8 mouse cellular contexts compared by ENCODE assay signal in the genomic region with DNA sequence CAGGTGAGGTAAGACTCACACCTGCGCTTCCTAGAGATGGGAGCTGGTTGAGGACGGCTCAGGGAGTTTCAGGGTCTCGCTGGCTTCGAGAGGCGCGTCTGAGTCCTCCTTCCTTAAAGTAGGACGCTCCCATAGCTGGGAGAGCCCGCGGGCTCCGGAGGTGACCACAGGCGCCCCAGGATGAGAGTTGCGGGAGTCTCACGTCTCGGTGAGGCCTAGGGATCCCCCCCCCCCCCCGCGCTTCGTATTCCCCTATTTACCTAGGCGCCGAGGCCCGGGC. TPM values are rescaled to one million over a fixed set of nuclear protein-coding genes. Genes with fewer than 3 reads are reported as not detected.
DNase-seq lines count a peak whose midpoint lies in the region; ATAC-seq and TF ChIP-seq lines count a peak whose summit lies in the region.

No protein-coding gene starts in this region.

- POLR2A ChIA-PET in Patski (lab: Charles Lee), result interaction anchor here (0.5 to 3.0 kb wide), 6 partner anchors 8 to 37 kb away, joined by 3 to 22 read pairs (median 4); no protein-coding TSS in a partner anchor

- peak overlapping the region; percentile 95 for H3K4me2 ChIP-seq in heart, embryonic 16.5 days (ENCODE audit: low read depth, low read length)

- H3K4me1 ChIP-seq in heart, embryonic 16.5 days (ENCODE audit: control insufficient read depth, insufficient read depth, low read length), result peaks cover 33% of the 10 kb centered on the region
- peaks cover 50% of the 10 kb centered on the region for H3K4me1 ChIP-seq in hindbrain, embryonic 10.5 days (replicated peaks)
- peaks cover 46% of the 10 kb centered on the region for H3K4me1 ChIP-seq in midbrain, embryonic 10.5 days

- ATAC-seq in heart, embryonic 16.5 days (replicated peaks; ENCODE audit: extremely low read depth, insufficient read depth, low FRiP score), result no peak
- ATAC-seq in Patski, result peak; percentile 2

- TF ChIP-seq CTCF in Patski (IDR thresholded peaks at IDR 0.05), result no peak

- H3K27ac ChIP-seq in heart, embryonic 16.5 days (ENCODE audit: low read length), result peak overlapping the region; percentile 78
- H3K27ac ChIP-seq in hindbrain, embryonic 10.5 days, result peak overlapping the region; percentile 77
- peak overlapping the region; percentile 69; the same call in 1 of the 2 replicates for H3K27ac ChIP-seq in midbrain, embryonic 10.5 days (replicated peaks)

- H3K27me3 ChIP-seq in heart, embryonic 16.5 days (ENCODE audit: control insufficient read depth, insufficient read depth, low read length), result no peaks in the 10 kb centered on the region
- no peaks in the 10 kb centered on the region for H3K27me3 ChIP-seq in Patski
- H3K27me3 ChIP-seq in hindbrain, embryonic 10.5 days (ENCODE audit: insufficient read depth, poor library complexity, severe bottlenecking), result peaks cover 53% of the 10 kb centered on the region
- peaks cover 63% of the 10 kb centered on the region for H3K27me3 ChIP-seq in midbrain, embryonic 10.5 days (ENCODE audit: low read depth, poor library complexity, severe bottlenecking)

- H3K36me3 ChIP-seq in heart, embryonic 16.5 days (ENCODE audit: control insufficient read depth, insufficient read depth), result no peaks in the 10 kb centered on the region
- H3K36me3 ChIP-seq in hindbrain, embryonic 10.5 days, result no peaks in the 10 kb centered on the region
- no peaks in the 10 kb centered on the region for H3K36me3 ChIP-seq in midbrain, embryonic 10.5 days

- DNase-seq in heart, adult 18-20 months, result no peak
- DNase-seq in Patski (ENCODE audit: low read depth, low spot score), result no peak
- no peak for DNase-seq in hindbrain, embryonic 10.5 days (ENCODE audit: low spot score)
- DNase-seq in midbrain, embryonic 10.5 days (ENCODE audit: low spot score), result no peak
- no peak for DNase-seq in urinary bladder, postnatal 36 days (ENCODE audit: low spot score in 2 of 2)
- no peak for DNase-seq in testis, postnatal 14 days (ENCODE audit: low spot score)
- DNase-seq in left cerebral cortex, postnatal 36 days (ENCODE audit: low spot score in 2 of 2), result no peak

- WGBS in heart, embryonic 16.5 days, result under 1% methylated on average over 16 of the region's 20 CpGs
- WGBS in hindbrain, embryonic 10.5 days, result under 1% methylated on average over 18 of the region's 20 CpGs
- WGBS in midbrain, embryonic 10.5 days, result under 1% methylated on average over 20 of the region's 20 CpGs

- peak overlapping the region; percentile 82 for H3K9ac ChIP-seq in heart, embryonic 16.5 days (ENCODE audit: low read length)

- peak overlapping the region; percentile 67 for H3K4me3 ChIP-seq in heart, embryonic 16.5 days (ENCODE audit: low read length)
- H3K4me3 ChIP-seq in hindbrain, embryonic 10.5 days, result peak overlapping the region; percentile 73
- peak overlapping the region; percentile 69 for H3K4me3 ChIP-seq in midbrain, embryonic 10.5 days

- CTCF ChIA-PET in Patski (lab: Charles Lee), result interaction anchor here (1.4 to 5.6 kb wide), 6 partner anchors 11 to 41 kb away, joined by 3 to 41 read pairs (median 8); no protein-coding TSS in a partner anchor

- no peaks in the 10 kb centered on the region for H3K9me3 ChIP-seq in heart, embryonic 16.5 days (replicated peaks; ENCODE audit: control insufficient read depth, low read length)
- no peaks in the 10 kb centered on the region for H3K9me3 ChIP-seq in hindbrain, embryonic 10.5 days
- no peaks in the 10 kb centered on the region for H3K9me3 ChIP-seq in midbrain, embryonic 10.5 days (replicated peaks)

- intact Hi-C loops in left cerebral cortex, postnatal 36 days (cut with DNase I), result no loop called here

- in situ Hi-C loops in Patski (cut with MboI; ENCODE audit: low pct_unique_long_range_greater_than_20kb), result no loop called here

RNA-seq across cellular contexts. Expression of gene Dok4, which starts 0.3 kb away (rescaled TPM):
- 28.9 and 33.7 TPM in 2 replicates for polyA plus RNA-seq in heart, embryonic 16.5 days (2015; fragmentation: Nextera tagmentation; extraction: Ambion mirVana)
- 10 to 100 TPM; 11.9 to 16.6 TPM for total RNA-seq in heart, adult 18-20 months (2021)
- 46.4 TPM for polyA plus RNA-seq in Patski (2021)
- polyA plus RNA-seq in hindbrain, embryonic 10.5 days (2016; fragmentation: Nextera tagmentation; extraction: Ambion mirVana), result 14.6 and 16.9 TPM in 2 replicates
- 11.3 and 14.5 TPM in 2 replicates for polyA plus RNA-seq in midbrain, embryonic 10.5 days (2016; fragmentation: Nextera tagmentation; extraction: Ambion mirVana)
- total RNA-seq in left cerebral cortex, postnatal 36 days (2021), result 10 to 100 TPM; 20.0 to 22.3 TPM

RNA-seq across cellular contexts. Expression of gene Polr2c, which starts 18.6 kb away (rescaled TPM):
- polyA plus RNA-seq in heart, embryonic 16.5 days (2015; fragmentation: Nextera tagmentation; extraction: Ambion mirVana), result 123 and 134 TPM in 2 replicates
- total RNA-seq in heart, adult 18-20 months (2021), result 10 to 100 TPM; 62.3 to 65.6 TPM
- polyA plus RNA-seq in Patski (2021), result 110 TPM
- 154 and 169 TPM in 2 replicates for polyA plus RNA-seq in hindbrain, embryonic 10.5 days (2016; fragmentation: Nextera tagmentation; extraction: Ambion mirVana)
- polyA plus RNA-seq in midbrain, embryonic 10.5 days (2016; fragmentation: Nextera tagmentation; extraction: Ambion mirVana), result 163 and 176 TPM in 2 replicates
- total RNA-seq in left cerebral cortex, postnatal 36 days (2021), result 10 to 100 TPM; 67.1 to 72.7 TPM

RNA-seq across cellular contexts. Expression of gene Ciapin1, which starts 37.7 kb away (rescaled TPM):
- 88.2 and 98.8 TPM in 2 replicates for polyA plus RNA-seq in heart, embryonic 16.5 days (2015; fragmentation: Nextera tagmentation; extraction: Ambion mirVana)
- 10 to 100 TPM; 66.6 to 74.8 TPM for total RNA-seq in heart, adult 18-20 months (2021)
- 128 TPM for polyA plus RNA-seq in Patski (2021)
- 181 and 194 TPM in 2 replicates for polyA plus RNA-seq in hindbrain, embryonic 10.5 days (2016; fragmentation: Nextera tagmentation; extraction: Ambion mirVana)
- 185 and 201 TPM in 2 replicates for polyA plus RNA-seq in midbrain, embryonic 10.5 days (2016; fragmentation: Nextera tagmentation; extraction: Ambion mirVana)
- total RNA-seq in left cerebral cortex, postnatal 36 days (2021), result 10 to 100 TPM; 67.6 to 73.5 TPM

RNA-seq across cellular contexts. Expression of gene Coq9, which starts 37.7 kb away (rescaled TPM):
- 194 and 209 TPM in 2 replicates for polyA plus RNA-seq in heart, embryonic 16.5 days (2015; fragmentation: Nextera tagmentation; extraction: Ambion mirVana)
- 100 to 1,000 TPM; 627 to 660 TPM for total RNA-seq in heart, adult 18-20 months (2021)
- polyA plus RNA-seq in Patski (2021), result 114 TPM
- 52.2 and 52.3 TPM in 2 replicates for polyA plus RNA-seq in hindbrain, embryonic 10.5 days (2016; fragmentation: Nextera tagmentation; extraction: Ambion mirVana)
- polyA plus RNA-seq in midbrain, embryonic 10.5 days (2016; fragmentation: Nextera tagmentation; extraction: Ambion mirVana), result 50.4 and 52.6 TPM in 2 replicates
- total RNA-seq in left cerebral cortex, postnatal 36 days (2021), result 10 to 100 TPM; 89.3 to 92.6 TPM

RNA-seq across cellular contexts. Expression of gene Ccdc102a, which starts 42.1 kb away (rescaled TPM):
- 17.4 and 19.8 TPM in 2 replicates for polyA plus RNA-seq in heart, embryonic 16.5 days (2015; fragmentation: Nextera tagmentation; extraction: Ambion mirVana)
- total RNA-seq in heart, adult 18-20 months (2021), result 1 to 10 TPM; 3.8 to 4.1 TPM
- polyA plus RNA-seq in Patski (2021), result 39.7 TPM
- 15.7 and 17.5 TPM in 2 replicates for polyA plus RNA-seq in hindbrain, embryonic 10.5 days (2016; fragmentation: Nextera tagmentation; extraction: Ambion mirVana)
- 13.0 and 13.1 TPM in 2 replicates for polyA plus RNA-seq in midbrain, embryonic 10.5 days (2016; fragmentation: Nextera tagmentation; extraction: Ambion mirVana)
- total RNA-seq in left cerebral cortex, postnatal 36 days (2021), result 1 to 10 TPM; 1.8 to 1.9 TPM
